Mouse (Mus musculus): ENCODE data around the gene Gdf9.

- TF ChIP-seq CTCF (IDR thresholded peaks at IDR 0.05): no peak
- TF ChIP-seq EP300 (IDR thresholded peaks at IDR 0.05): no peak
These were observed 11.1 kb downstream of the Gdf9 start for GRCm38 (mm10) chr11:53441921-53442320.

Measured in lung, postnatal 0 days (tissue).